Mouse (Mus musculus) effector memory CD4-positive, alpha-beta T cell, adult 5 months (primary cell): ENCODE data around the gene Gm13694. TPM values are rescaled to one million over a fixed set of nuclear protein-coding genes. Genes with fewer than 3 reads are reported as not detected.

Source experiments
- polyA plus RNA-seq: library from polyadenylated mRNA; unstranded; fragments of 100-300 nt; shearing (Covaris generic); gene quantifications from one replicate; pipeline ENCODE4 v1.2.1, GENCODE M21; 2017

The Gm13694 gene
- polyA plus RNA-seq = not detected

GRCm38 (mm10) chr2:83978633-83979032 is at the start of gene Gm13694:
Gene Gm13694, plus strand, starts transcription at chr2:83978933.

GRCm38 (mm10) chr2:83940931-83941361 is 37.8 kb upstream of the Gm13694 start, which contains the start of gene Zswim2:
Gene Zswim2, minus strand, starts transcription at chr2:83941228.

GRCm38 (mm10) chr2:83955393-83955792 is 23.3 kb upstream of the Gm13694 start, which contains the start of gene Gm13698:
Gene Gm13698, plus strand, starts transcription at chr2:83955693.

GRCm38 (mm10) chr2:83961203-83961602 is 17.5 kb upstream of the Gm13694 start, which contains the start of gene Gm13693:
Gene Gm13693, plus strand, starts transcription at chr2:83961503.

GRCm38 (mm10) chr2:83967013-83967412 is 11.7 kb upstream of the Gm13694 start, which contains the start of gene Gm13695:
Gene Gm13695, plus strand, starts transcription at chr2:83967313.

GRCm38 (mm10) chr2:83972823-83973222 is 5.9 kb upstream of the Gm13694 start, which contains the start of gene Gm13696:
Gene Gm13696, plus strand, starts transcription at chr2:83973123.

GRCm38 (mm10) chr2:83984443-83984842 is 5.7 kb downstream of the Gm13694 start, which contains the start of gene Gm13697:
Gene Gm13697, plus strand, starts transcription at chr2:83984743.

GRCm38 (mm10) chr2:83990253-83990652 is 11.5 kb downstream of the Gm13694 start, which contains the start of gene Gm13691:
Gene Gm13691, plus strand, starts transcription at chr2:83990553.

Other genes starting within 250 kb of the Gm13694 start
- 0.67 TPM for gene Fam171b, start 166.3 kb upstream of the Gm13694 start, polyA plus RNA-seq
- not detected for gene Zswim2, start 37.7 kb upstream of the Gm13694 start, polyA plus RNA-seq
- not detected for gene Gm13698, start 23.2 kb upstream of the Gm13694 start, polyA plus RNA-seq
- gene Gm13693, start 17.4 kb upstream of the Gm13694 start, polyA plus RNA-seq = not detected
- gene Gm13695, start 11.6 kb upstream of the Gm13694 start, polyA plus RNA-seq = not detected
- not detected for gene Gm13696, start 5.8 kb upstream of the Gm13694 start, polyA plus RNA-seq
- gene Gm13697, start 5.8 kb downstream of the Gm13694 start, polyA plus RNA-seq = not detected
- gene Gm13691, start 11.6 kb downstream of the Gm13694 start, polyA plus RNA-seq = not detected